Mouse (Mus musculus) forebrain, embryonic 11.5 days (tissue): Measurements from ENCODE around the gene Olfr1290. TPM values are rescaled to one million over a fixed set of nuclear protein-coding genes. Genes with fewer than 3 reads are reported as not detected.

ENCODE experiments used
- polyA plus RNA-seq: library from polyadenylated mRNA; unstranded; fragments of >200 nt; fragmentation: Nextera tagmentation; extraction: Ambion mirVana; gene quantifications from 2 replicates; pipeline ENCODE4 v1.2.1, GENCODE M21; 2014

The Olfr1290 gene
- polyA plus RNA-seq, 1 experiment from 2014 or later: not detected

Other genes with a start within 250 kb of the Olfr1290 start
- gene Olfr1276, start 239.3 kb downstream of the Olfr1290 start, polyA plus RNA-seq: not detected in 2 replicates
- gene Olfr1277, start 219.7 kb downstream of the Olfr1290 start, polyA plus RNA-seq: not detected in 2 replicates
- gene Olfr1278, start 203.7 kb downstream of the Olfr1290 start, polyA plus RNA-seq: not detected in 2 replicates
- gene Olfr1279, start 193.2 kb downstream of the Olfr1290 start, polyA plus RNA-seq: not detected in 2 replicates
- gene Olfr1280, start 179.8 kb downstream of the Olfr1290 start, polyA plus RNA-seq: not detected in 2 replicates
- not detected in 2 replicates for gene Olfr1281, start 167.3 kb downstream of the Olfr1290 start, polyA plus RNA-seq
- not detected in 2 replicates for gene Olfr1282, start 157.8 kb downstream of the Olfr1290 start, polyA plus RNA-seq
- gene Olfr1283, start 127.0 kb downstream of the Olfr1290 start, polyA plus RNA-seq: not detected in 2 replicates
- not detected in 2 replicates for gene Olfr1284, start 118.3 kb downstream of the Olfr1290 start, polyA plus RNA-seq
- gene Olfr1286, start 70.7 kb downstream of the Olfr1290 start, polyA plus RNA-seq: not detected in 2 replicates
- gene Olfr1287, start 44.7 kb downstream of the Olfr1290 start, polyA plus RNA-seq: not detected in 2 replicates
- gene Olfr1288, start 19.7 kb downstream of the Olfr1290 start, polyA plus RNA-seq: not detected in 2 replicates
- not detected in 2 replicates for gene Olfr1289, start 13.0 kb downstream of the Olfr1290 start, polyA plus RNA-seq
- not detected in 2 replicates for gene Olfr1291-ps1, start 3.4 kb upstream of the Olfr1290 start, polyA plus RNA-seq
- not detected in 2 replicates for gene Olfr1293-ps, start 31.4 kb upstream of the Olfr1290 start, polyA plus RNA-seq
- gene Olfr1294, start 46.5 kb upstream of the Olfr1290 start, polyA plus RNA-seq: not detected in 2 replicates
- gene Olfr1295, start 75.9 kb upstream of the Olfr1290 start, polyA plus RNA-seq: not detected in 2 replicates
- not detected in 2 replicates for gene Olfr1297, start 132.7 kb upstream of the Olfr1290 start, polyA plus RNA-seq
- gene Olfr1298, start 155.4 kb upstream of the Olfr1290 start, polyA plus RNA-seq: not detected in 2 replicates
- not detected in 2 replicates for gene Olfr1299, start 167.6 kb upstream of the Olfr1290 start, polyA plus RNA-seq